Mouse (Mus musculus) inflammation-experienced regulatory T-cells, adult 6 months (primary cell): ENCODE data around the gene Shf. TPM values are rescaled to one million over a fixed set of nuclear protein-coding genes. Genes with fewer than 3 reads are reported as not detected.

Experiments used
- ATAC-seq: one replicate; pipeline ENCODE4 v1.8.0; 2017
- polyA plus RNA-seq, 3 experiments: library from polyadenylated mRNA; unstranded; fragments of 100-300 nt; shearing (Covaris generic); gene quantifications; one replicate each; pipeline ENCODE4 v1.2.1; 2017

Gene Shf
- polyA plus RNA-seq, 3 experiments from 2014 or later = 0.39 TPM; not detected in 2

GRCm38 (mm10) chr2:122301081-122301920 lies 67.7 kb downstream of the Shf start:
- peak; percentile 45 for ATAC-seq

- no peak for ATAC-seq
These were observed 68.3 kb downstream of the Shf start for GRCm38 (mm10) chr2:122300656-122301020.

- ATAC-seq = no peak
These were observed 68.9 kb downstream of the Shf start for GRCm38 (mm10) chr2:122299911-122300655.

Other genes with a start within 250 kb of the Shf start
- over 10,000 TPM in 1 of 3 experiments, 1,000 to 10,000 TPM in 2; 8,524 to 10,037 (median 9,865) TPM for gene B2m, start 221.5 kb downstream of the Shf start, polyA plus RNA-seq
- under 1 TPM in 2 of 3 experiments, not detected in 1; 0.26 to 0.33 TPM for gene Trim69, start 208.5 kb downstream of the Shf start, polyA plus RNA-seq
- under 1 TPM in 2 of 3 experiments, not detected in 1; 0.22 to 0.40 TPM for gene Patl2, start 183.0 kb downstream of the Shf start, polyA plus RNA-seq
- gene Terb2, start 182.9 kb downstream of the Shf start, polyA plus RNA-seq = not detected
- gene Sord, start 134.4 kb downstream of the Shf start, polyA plus RNA-seq = 1 to 10 TPM; 3.5 to 8.4 (median 4.3) TPM
- gene Duox2, start 70.7 kb downstream of the Shf start, polyA plus RNA-seq = not detected
- not detected for gene Duoxa2, start 70.3 kb downstream of the Shf start, polyA plus RNA-seq
- not detected for gene Duoxa1, start 55.4 kb downstream of the Shf start, polyA plus RNA-seq
- gene Duox1, start 53.5 kb downstream of the Shf start, polyA plus RNA-seq = not detected
- 100 to 1,000 TPM in 2 of 3 experiments, 10 to 100 TPM in 1; 66.9 to 135 (median 110) TPM for gene Slc28a2, start 57.3 kb upstream of the Shf start, polyA plus RNA-seq
- gene Gm14085, start 115.8 kb upstream of the Shf start, polyA plus RNA-seq = 10 to 100 TPM in 1 of 3 experiments, 1 to 10 TPM in 1, under 1 TPM in 1; 0.20 to 14.7 (median 5.5) TPM
- gene Gatm, start 242.1 kb upstream of the Shf start, polyA plus RNA-seq = 1 to 10 TPM in 1 of 3 experiments, under 1 TPM in 2; 0.32 to 1.7 (median 0.46) TPM